Mouse (Mus musculus) cerebellum, postnatal 10 days (tissue): ENCODE data around the gene Cldn6.

Source experiments
- DNase-seq, 2 experiments: peaks; one replicate each; pipeline ENCODE4 v3.0.0; 2021; ENCODE audit warnings: mixed read lengths in 2 of 2

Cldn6 gene

DNA sequence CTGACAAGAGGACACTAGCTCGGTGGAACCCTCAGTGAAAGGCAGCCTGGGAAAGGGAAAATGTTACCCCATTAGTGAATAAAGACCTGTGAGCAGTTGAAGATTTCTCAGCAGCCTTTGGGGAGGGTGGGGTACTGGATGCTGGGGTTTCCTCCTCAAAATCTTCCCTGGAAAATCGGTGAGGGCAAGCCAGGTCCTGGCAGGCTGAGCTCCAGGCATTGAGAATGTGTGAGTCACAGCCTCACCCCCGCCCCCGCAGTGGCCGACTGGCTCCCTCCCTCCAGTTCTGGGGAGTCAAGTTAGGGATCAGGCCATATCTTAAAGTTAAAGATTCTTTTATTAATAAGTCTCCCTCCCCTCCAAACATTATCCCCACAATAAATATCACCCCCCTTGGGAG lies 3.9 kb upstream of the Cldn6 start:
- DNase-seq = peak; percentile 60 to 62

DNA sequence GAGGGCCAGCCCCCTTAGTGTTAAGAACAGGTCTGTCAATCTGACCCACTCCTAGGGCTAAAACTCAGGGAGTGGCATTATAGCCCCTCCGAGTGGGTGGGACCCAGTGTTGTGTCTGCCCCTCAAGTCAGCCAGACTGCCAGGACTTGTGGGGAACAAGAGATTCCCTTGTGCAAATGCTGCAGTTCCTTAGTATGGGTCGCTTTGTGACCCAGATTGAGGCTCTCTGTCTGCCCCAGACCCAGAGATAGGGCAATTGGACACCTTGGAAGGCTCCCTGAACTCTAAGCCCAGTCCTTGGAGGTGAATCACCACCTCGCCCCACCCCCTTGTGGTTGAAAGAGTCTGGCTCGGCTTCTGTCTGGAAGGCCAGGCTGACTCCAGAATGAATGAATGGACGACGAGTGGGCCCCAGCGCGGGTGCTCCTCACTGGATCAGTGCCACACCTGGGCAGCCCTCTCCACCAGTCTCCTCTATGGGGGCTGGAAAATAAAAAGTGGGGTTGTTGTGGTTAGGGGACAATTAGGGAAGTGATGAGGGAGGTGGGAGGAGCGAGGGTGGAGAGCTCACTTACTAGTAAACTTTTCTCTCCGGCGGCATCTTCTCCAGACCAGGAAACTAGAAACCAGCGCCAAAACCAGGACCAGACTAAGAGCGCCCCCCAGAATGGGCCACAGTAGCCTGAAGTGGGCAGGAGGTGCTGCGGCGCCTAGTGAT lies 3.3 kb upstream of the Cldn6 start:
- DNase-seq = peak; percentile 66 to 68

DNA sequence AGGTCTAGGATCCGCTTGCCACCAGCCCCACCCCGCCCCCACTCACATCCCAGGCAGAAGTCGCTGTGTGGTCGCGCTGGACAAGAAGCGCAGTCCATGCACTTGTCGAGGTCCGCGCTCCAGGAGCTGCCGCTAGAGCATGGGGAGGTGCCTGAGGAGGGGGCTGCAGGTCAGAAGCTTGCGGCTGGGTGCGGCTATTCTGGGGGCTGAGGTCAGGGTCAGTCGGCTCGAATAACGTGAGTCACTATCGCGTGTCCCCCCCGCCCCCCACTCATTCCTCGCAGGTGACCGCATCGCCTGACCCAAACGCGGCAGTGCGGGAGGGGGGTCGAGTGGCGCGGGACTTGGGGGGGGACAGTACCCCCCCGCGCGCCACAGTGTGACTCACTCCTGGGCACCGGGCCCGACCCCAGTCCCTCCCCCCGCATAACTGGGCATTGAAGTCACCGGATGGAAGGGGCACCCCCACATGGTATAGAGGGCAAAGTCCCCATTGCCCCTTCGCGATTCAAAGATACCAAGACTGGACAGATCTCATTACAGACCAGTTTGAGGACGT lies 2.5 kb upstream of the Cldn6 start:
- peak; percentile 65 to 68 for DNase-seq

DNA sequence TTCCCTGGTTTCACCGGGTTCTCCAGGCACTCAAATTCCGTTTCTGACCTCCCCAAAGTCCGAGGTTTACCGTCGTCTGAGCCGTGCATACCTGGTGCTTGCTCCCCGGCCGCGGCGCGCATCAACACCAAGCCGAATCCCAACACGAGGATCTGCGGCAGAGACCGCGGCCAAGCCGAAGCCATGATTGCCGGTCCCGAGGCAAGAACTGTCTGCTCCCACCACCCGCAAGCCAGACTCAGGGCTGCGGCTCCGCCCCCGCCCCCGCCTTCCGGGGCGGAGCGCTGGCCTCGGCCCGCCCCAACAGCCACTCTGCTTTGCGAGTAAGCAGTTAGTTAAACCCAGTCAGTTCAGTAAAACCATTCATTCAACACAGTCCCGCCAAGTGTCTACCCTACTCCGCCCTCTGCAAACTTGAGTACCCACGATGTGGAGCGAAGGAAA lies 1.8 kb upstream of the Cldn6 start, which contains the start of gene Tnfrsf12a:
TSS of gene Tnfrsf12a (minus strand) at position 233 of the 444 bp plus-strand sequence.
- peak; percentile 87 to 90 for DNase-seq

DNA sequence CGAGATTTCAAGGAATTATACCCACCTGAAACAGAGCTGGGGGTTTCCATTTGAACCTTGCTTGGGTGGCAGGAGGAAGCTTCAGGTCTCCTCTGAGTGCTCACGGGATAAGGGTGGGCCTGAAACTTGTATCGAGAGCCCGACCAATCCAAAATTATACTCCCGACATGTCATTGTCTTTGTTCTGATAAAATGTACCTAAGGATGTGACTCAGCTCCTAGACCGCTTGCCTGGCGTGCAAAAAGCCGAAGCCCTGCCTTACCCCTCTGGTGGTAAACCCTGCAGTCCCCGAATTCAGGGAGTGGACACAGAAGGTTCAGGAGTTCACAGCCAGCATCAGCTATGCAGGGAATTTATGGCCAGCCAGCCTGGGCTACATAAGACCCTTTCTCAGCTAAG lies 1.3 kb downstream of the Cldn6 start:
- DNase-seq = no peak

DNA sequence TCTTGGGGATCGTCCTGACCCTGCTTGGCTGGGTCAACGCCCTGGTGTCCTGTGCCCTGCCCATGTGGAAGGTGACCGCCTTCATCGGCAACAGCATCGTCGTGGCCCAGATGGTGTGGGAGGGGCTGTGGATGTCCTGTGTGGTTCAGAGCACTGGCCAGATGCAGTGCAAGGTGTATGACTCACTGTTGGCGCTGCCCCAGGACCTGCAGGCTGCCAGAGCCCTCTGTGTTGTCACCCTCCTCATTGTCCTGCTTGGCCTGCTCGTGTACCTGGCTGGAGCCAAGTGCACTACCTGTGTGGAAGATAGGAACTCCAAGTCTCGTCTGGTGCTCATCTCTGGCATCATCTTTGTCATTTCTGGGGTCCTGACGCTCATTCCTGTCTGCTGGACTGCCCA lies 2.0 kb downstream of the Cldn6 start:
- DNase-seq = peak in 1 of 2 experiments; percentile 33

DNA sequence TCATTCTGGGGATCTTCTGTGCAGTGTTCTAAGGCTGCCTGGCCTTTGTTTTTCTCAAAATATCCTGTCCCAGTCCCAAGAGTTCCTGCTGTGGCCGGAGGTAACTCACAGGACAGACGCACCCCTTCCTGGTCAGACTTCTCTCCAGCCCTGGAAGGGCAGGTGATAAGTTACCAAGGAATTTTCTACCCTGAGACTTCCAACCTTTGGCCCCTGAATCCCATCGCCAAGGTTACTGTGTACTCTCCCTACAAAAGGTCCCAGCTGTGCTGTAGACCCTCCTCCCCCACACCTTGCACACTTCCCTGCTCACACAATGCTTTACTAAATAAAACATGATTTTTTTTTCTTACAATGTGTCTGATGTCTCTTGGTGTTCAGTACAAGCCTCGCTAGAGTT lies 3.0 kb downstream of the Cldn6 start:
- no peak for DNase-seq

- no peak for DNase-seq
Measured at GRCm38 (mm10) chr17:23682530-23682929, 3.5 kb downstream of the Cldn6 start.

GRCm38 (mm10) chr17:23683226-23683625 lies 4.2 kb downstream of the Cldn6 start:
- peak; percentile 32 to 44 for DNase-seq

DNA sequence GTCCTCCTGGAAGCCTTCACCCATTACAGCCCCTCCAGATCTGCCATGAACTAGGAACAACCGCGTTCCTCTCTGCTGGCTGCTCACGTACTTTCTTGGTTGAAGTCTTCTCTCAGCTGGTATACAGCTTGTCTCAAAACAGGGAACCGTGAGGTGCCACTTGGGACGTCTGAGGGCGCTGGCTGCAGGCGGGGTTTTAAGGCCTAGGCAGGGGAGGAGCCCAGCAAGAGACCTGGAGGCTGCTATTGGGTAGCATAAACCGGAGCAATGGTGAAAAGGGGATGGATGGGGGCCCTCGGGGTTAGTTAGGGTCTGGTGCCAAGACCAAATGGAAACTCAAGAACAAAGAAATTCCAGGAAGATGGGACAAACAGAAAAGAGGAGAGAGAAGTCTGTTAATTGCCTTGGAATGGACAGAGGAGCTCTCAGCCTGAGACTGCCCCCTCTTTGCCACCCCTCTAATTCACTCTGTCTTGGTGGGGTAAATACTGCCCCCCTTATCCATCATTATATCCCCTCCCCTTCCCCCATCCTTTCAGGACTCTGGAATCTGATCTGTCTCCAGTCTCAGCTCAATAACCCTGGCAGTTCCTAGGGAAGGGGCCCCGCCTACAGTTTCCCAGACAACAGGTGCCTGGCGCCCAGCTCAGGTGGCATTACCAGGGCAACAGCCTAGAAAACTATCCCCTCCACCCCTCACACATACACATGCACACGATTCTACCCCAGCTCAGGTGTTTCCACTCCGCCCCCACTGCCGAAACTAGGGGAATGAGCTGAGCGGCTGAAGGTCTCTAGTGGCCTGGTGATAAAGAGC lies 5.0 kb downstream of the Cldn6 start, which contains the start of gene Cldn9:
TSS of gene Cldn9 (minus strand) at position 171 of the 817 bp plus-strand sequence.
- no peak for DNase-seq

GRCm38 (mm10) chr17:23694491-23694890 lies 15.4 kb downstream of the Cldn6 start:
- DNase-seq = no peak

GRCm38 (mm10) chr17:23695801-23696200 lies 16.8 kb downstream of the Cldn6 start:
- DNase-seq = no peak

DNA sequence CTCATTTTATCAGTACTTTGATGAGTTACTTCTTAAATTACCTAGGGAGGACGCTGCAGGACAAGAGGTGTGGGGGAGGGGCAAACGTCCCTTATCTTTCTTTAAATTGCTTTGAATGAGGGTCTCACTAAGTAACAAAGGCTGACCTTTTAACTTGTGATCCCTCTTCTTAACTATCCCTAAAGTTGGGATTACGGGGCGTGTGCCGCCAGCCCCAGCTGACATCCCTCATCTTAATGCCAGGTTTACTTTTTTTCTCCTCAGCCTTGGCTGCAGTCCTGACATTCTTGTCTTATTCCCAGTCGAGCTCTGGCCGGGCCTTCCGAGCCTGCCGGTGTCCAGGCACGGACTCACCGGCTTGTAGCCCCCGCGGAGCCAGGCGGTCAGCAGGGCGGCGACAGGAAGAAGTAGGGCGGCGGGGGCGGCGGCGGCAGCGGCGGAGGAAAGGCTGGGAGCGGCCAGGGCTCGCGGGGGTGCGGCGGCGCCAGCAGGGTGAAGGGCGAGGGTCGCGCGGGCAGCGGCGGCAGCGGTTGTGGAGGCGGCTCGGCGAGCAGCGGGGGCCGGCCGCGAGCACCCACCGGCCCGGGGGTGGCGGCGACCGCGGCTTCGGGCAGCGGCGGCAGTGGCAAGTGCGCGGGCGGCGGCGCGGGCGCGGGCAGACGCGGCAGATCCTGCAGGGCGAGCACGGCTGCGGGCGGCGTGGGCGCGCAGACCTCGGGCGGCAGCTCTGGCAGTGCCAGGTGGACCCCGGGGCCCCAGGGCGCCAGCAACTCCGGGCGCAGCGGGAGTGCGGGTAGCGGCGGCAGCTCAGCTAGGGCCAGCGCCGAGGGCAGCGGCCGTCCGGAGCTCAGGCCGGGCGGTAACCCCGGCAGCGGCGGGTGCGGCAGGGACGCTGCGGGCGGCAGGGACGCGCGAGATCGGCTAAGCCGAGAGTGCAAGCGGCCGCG lies 20.4 kb downstream of the Cldn6 start:
- peak; percentile 68 to 69 for DNase-seq

DNA sequence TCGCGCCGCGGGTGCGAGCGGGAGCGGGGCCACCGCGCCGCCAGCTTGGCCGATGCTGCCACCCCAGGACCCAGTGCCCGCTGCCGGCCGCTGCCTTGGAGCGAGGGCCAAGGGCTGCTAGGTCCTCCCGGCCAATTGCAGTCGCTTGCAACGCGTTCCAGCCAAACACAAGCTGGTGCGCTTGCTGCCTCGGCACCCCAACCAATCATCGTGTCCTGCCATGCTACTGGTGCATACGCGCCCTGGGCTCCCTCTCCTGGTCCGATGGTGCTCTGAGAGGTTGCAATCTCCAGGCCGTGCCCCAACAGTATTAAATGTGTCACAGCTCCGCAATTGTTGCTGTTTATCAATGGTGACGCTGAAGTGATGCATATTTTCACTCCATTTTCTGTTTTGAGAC lies 21.0 kb downstream of the Cldn6 start:
- peak; percentile 96 to 97 for DNase-seq

- no peak for DNase-seq
Measured at GRCm38 (mm10) chr17:23703301-23703700, 24.3 kb downstream of the Cldn6 start.

DNA sequence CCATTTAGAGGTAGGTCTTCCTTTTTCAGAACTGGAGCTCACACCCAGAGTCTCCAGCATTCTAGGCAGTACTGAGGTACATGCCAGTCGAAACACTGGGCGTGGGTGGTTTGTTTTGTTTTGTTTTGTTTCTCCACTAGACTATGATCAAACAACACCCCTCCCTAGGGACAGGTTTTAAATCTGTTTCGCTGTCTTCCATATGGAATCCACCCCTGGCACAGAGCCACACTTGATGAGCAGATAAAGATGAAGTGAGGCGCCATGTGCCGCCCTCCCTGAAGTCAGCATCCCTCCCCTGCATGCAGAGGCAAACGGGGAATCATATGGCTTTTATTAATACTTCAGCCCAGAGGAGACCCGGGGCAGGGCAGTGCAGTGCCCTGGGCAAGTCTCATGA lies 25.7 kb downstream of the Cldn6 start:
- peak; percentile 52 to 55 for DNase-seq

DNA sequence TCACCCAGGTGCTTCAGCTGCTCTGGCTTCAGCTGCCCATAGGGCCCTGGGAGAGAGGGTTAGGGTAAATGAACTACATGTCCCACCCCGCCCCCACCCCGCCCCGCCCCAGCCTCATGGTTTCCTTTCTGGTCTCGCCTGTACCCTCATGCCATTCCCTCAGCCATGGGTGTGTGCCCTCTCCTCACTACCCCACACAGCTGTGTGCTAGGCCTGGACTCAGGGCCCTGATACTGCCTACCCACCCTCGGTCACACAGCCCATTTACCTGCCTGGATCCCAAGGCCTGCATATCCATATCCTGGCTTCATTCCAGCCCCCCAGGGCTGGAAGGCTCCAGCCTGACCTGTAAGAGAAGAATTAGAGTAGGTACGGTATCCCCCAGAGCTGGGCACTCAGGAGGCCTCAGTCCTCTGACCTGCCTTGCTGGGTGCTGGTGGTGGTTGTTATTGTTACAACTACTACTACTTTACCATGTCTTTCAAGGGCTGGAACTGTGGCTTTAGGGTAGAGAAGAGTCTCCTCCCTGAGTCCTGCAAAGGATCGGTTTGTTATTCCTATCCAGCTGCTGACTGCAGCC lies 26.6 kb downstream of the Cldn6 start:
- no peak for DNase-seq

- peak; percentile 90 to 92 for DNase-seq
Measured at GRCm38 (mm10) chr17:23706212-23706611, 27.2 kb downstream of the Cldn6 start.

DNA sequence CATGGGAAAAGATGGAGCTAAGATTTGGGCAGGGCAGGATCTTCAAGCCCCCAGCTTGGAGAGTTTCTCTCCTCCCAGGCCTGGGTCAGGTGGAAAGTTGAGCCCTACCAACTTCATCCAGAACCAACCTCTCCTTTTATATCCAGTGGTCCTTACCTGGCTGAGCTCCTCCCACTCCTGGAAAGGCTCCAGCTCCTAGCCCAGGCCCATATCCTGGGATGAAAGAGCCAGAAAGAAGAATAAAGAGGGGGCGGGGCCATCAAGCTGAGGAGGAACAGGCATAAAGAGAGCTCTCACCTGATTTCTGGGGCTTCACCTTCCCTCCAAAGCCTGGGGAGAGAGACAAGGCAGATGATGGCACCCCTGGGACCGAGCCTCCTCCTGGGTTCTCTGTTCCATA lies 38.0 kb downstream of the Cldn6 start:
- no peak for DNase-seq

DNA sequence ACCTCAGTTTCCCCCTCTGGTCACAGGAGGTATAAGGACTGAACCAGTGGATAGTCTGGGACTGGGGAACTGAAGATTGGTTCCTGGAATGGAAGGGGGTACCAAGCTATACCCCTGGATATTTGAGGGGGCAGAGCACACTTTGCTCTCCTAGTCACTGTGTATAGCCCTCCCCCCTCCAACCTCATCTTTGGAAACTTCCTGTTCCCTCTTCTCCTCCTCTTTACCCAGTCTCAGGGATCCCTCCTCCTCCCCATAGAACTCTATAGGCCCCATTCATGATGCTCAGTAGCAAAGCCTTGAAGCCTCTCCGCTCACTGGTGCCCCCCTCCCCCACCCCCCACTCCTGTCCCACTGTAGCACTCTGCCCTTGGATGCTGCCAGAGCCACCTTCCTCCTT lies 40.4 kb downstream of the Cldn6 start:
- DNase-seq = no peak

- no peak for DNase-seq
Measured at GRCm38 (mm10) chr17:23721886-23722285, 42.8 kb downstream of the Cldn6 start.
